Mouse (Mus musculus): Measurements from ENCODE around the gene Wdr4.

- TF ChIP-seq CTCF (IDR thresholded peaks at IDR 0.05; ENCODE audit: low read depth) (no peak), EP300 (optimal IDR thresholded peaks at IDR 0.05) (no peak)
These were observed 65.7 kb downstream of the Wdr4 start for GRCm38 (mm10) chr17:31454056-31454455.
